Mouse (Mus musculus): Measurements from ENCODE around the gene Tapbp. TPM values are rescaled to one million over a fixed set of nuclear protein-coding genes. Genes with fewer than 3 reads are reported as not detected.

Tapbp gene
- polyA plus RNA-seq, 1 experiment: 50.6 TPM

- no peak overlapping the region for H3K4me3 ChIP-seq
- no peaks in the 10 kb centered on the region for H3K79me2 ChIP-seq (ENCODE audit: control insufficient read depth, insufficient read depth)
- no peak overlapping the region for H3K4me2 ChIP-seq (ENCODE audit: low read depth)
- no peaks in the 10 kb centered on the region for H3K36me3 ChIP-seq (ENCODE audit: control insufficient read depth, insufficient read depth)
- no peaks in the 10 kb centered on the region for H3K27me3 ChIP-seq (ENCODE audit: control insufficient read depth, insufficient read depth, insufficient read length)
- no peak overlapping the region for H3ac ChIP-seq (ENCODE audit: control insufficient read depth, insufficient read length)
- TF ChIP-seq REST (IDR thresholded peaks at IDR 0.05; ENCODE audit: insufficient read depth, insufficient read length) (no peak), TCF3 (IDR thresholded peaks at IDR 0.05; ENCODE audit: insufficient read length, low read depth) (no peak), MYOG (IDR thresholded peaks at IDR 0.05; ENCODE audit: control insufficient read depth in 1 of 3, insufficient read depth in 1 of 3, insufficient read length in 2 of 3, low read depth in 2 of 3) (no peak), MAX (IDR thresholded peaks at IDR 0.05; ENCODE audit: low read depth) (no peak), SRF (IDR thresholded peaks at IDR 0.05; ENCODE audit: control insufficient read depth, insufficient read length, low read depth) (no peak), MYOD1 (IDR thresholded peaks at IDR 0.05; ENCODE audit: control insufficient read depth in 1 of 3, insufficient read length in 2 of 3, low read depth in 2 of 3) (no peak), USF1 (IDR thresholded peaks at IDR 0.05; ENCODE audit: low read depth) (no peak), E2F4 (IDR thresholded peaks at IDR 0.05; ENCODE audit: insufficient read depth) (no peak), POLR2A (IDR thresholded peaks at IDR 0.05; ENCODE audit: insufficient read length, low read depth) (no peak), CEBPB (IDR thresholded peaks at IDR 0.05; ENCODE audit: insufficient read depth, poor library complexity, severe bottlenecking) (no peak), TCF12 (IDR thresholded peaks at IDR 0.05; ENCODE audit: insufficient read depth, poor library complexity, severe bottlenecking) (no peak), POLR2AphosphoS2 (IDR thresholded peaks at IDR 0.05; ENCODE audit: insufficient read length, low read depth) (no peak)
Measured at GRCm38 (mm10) chr17:33962876-33963275, 47.2 kb downstream of the Tapbp start.

GRCm38 (mm10) chr17:33965082-33965845 is 49.6 kb downstream of the Tapbp start:
- no peak overlapping the region for H3K4me3 ChIP-seq
- no peak for TF ChIP-seq POLR2A (IDR thresholded peaks at IDR 0.05; ENCODE audit: insufficient read length, low read depth)
- no peak for TF ChIP-seq REST (IDR thresholded peaks at IDR 0.05; ENCODE audit: insufficient read depth, insufficient read length)
- TF ChIP-seq POLR2AphosphoS2 (IDR thresholded peaks at IDR 0.05; ENCODE audit: insufficient read length, low read depth): no peak
- TF ChIP-seq E2F4 (IDR thresholded peaks at IDR 0.05; ENCODE audit: insufficient read depth): no peak
- no peak for TF ChIP-seq TCF12 (IDR thresholded peaks at IDR 0.05; ENCODE audit: insufficient read depth, poor library complexity, severe bottlenecking)
- TF ChIP-seq MAX (IDR thresholded peaks at IDR 0.05; ENCODE audit: low read depth): no peak
- no peaks in the 10 kb centered on the region for H3K79me2 ChIP-seq (ENCODE audit: control insufficient read depth, insufficient read depth)
- H3K36me3 ChIP-seq (ENCODE audit: control insufficient read depth, insufficient read depth): no peaks in the 10 kb centered on the region
- no peak overlapping the region for H3K4me2 ChIP-seq (ENCODE audit: low read depth)
- no peaks in the 10 kb centered on the region for H3K27me3 ChIP-seq (ENCODE audit: control insufficient read depth, insufficient read depth, insufficient read length)
- no peak overlapping the region for H3ac ChIP-seq (ENCODE audit: control insufficient read depth, insufficient read length)

- no peak overlapping the region for H3ac ChIP-seq (ENCODE audit: control insufficient read depth, insufficient read length)
- no peaks in the 10 kb centered on the region for H3K79me2 ChIP-seq (ENCODE audit: control insufficient read depth, insufficient read depth)
- no peak for TF ChIP-seq TCF3 (IDR thresholded peaks at IDR 0.05; ENCODE audit: insufficient read length, low read depth)
- H3K4me3 ChIP-seq: no peak overlapping the region
- no peak overlapping the region for H3K4me2 ChIP-seq (ENCODE audit: low read depth)
- H3K36me3 ChIP-seq (ENCODE audit: control insufficient read depth, insufficient read depth): no peaks in the 10 kb centered on the region
- H3K27me3 ChIP-seq (ENCODE audit: control insufficient read depth, insufficient read depth, insufficient read length): no peaks in the 10 kb centered on the region
Measured at GRCm38 (mm10) chr17:33965846-33966550, 50.3 kb downstream of the Tapbp start.

DNA sequence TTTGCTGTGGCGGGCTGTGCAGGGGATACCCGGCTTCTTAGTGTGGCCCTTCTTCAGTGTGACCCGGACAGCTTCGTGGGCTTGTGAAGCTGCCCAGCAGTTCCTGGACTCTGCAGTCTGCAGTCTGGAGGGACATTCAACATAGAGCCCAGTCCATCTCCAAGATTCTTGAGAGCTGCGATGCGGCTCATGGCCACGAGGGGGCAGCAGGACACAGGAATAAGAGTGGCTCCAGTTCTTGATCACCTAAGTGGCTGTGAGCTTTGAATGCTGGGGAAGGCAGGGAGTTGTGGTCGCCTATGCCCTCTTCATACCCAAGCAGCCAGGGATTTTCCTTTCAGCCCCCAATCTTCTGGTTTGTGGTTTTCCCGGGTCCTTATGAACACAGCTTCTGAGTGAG is 52.8 kb downstream of the Tapbp start:
- H3K79me2 ChIP-seq (ENCODE audit: control insufficient read depth, insufficient read depth): no peaks in the 10 kb centered on the region
- TF ChIP-seq POLR2AphosphoS2 (IDR thresholded peaks at IDR 0.05; ENCODE audit: insufficient read length, low read depth): no peak
- TF ChIP-seq TCF12 (IDR thresholded peaks at IDR 0.05; ENCODE audit: insufficient read depth, poor library complexity, severe bottlenecking): no peak
- no peak for TF ChIP-seq MYOG (IDR thresholded peaks at IDR 0.05; ENCODE audit: control insufficient read depth in 1 of 3, insufficient read depth in 1 of 3, insufficient read length in 2 of 3, low read depth in 2 of 3)
- TF ChIP-seq SRF (IDR thresholded peaks at IDR 0.05; ENCODE audit: control insufficient read depth, insufficient read length, low read depth): no peak
- TF ChIP-seq MYOD1 (IDR thresholded peaks at IDR 0.05; ENCODE audit: control insufficient read depth in 1 of 3, insufficient read length in 2 of 3, low read depth in 2 of 3): no peak
- TF ChIP-seq E2F4 (IDR thresholded peaks at IDR 0.05; ENCODE audit: insufficient read depth): no peak
- H3ac ChIP-seq (ENCODE audit: control insufficient read depth, insufficient read length): no peak overlapping the region
- no peak overlapping the region for H3K4me3 ChIP-seq
- no peak overlapping the region for H3K4me2 ChIP-seq (ENCODE audit: low read depth)
- no peaks in the 10 kb centered on the region for H3K36me3 ChIP-seq (ENCODE audit: control insufficient read depth, insufficient read depth)
- no peaks in the 10 kb centered on the region for H3K27me3 ChIP-seq (ENCODE audit: control insufficient read depth, insufficient read depth, insufficient read length)

GRCm38 (mm10) chr17:33968927-33969326 is 53.2 kb downstream of the Tapbp start:
- Histone ChIP-seq H3K79me2 (ENCODE audit: control insufficient read depth, insufficient read depth) (no peaks in the 10 kb centered on the region), H3K4me2 (ENCODE audit: low read depth) (no peak overlapping the region), H3K36me3 (ENCODE audit: control insufficient read depth, insufficient read depth) (no peaks in the 10 kb centered on the region), H3ac (ENCODE audit: control insufficient read depth, insufficient read length) (no peak overlapping the region), H3K27me3 (ENCODE audit: control insufficient read depth, insufficient read depth, insufficient read length) (no peaks in the 10 kb centered on the region), H3K4me3 (no peak overlapping the region)
- TF ChIP-seq E2F4 (IDR thresholded peaks at IDR 0.05; ENCODE audit: insufficient read depth) (no peak), REST (IDR thresholded peaks at IDR 0.05; ENCODE audit: insufficient read depth, insufficient read length) (no peak), TCF12 (IDR thresholded peaks at IDR 0.05; ENCODE audit: insufficient read depth, poor library complexity, severe bottlenecking) (no peak), USF1 (IDR thresholded peaks at IDR 0.05; ENCODE audit: low read depth) (peak; percentile 78), MYOD1 (IDR thresholded peaks at IDR 0.05; ENCODE audit: control insufficient read depth in 1 of 3, insufficient read length in 2 of 3, low read depth in 2 of 3) (no peak)
